Mouse (Mus musculus) neural tube, embryonic 14.5 days (tissue): ENCODE data around the gene Dhx40. TPM values are rescaled to one million over a fixed set of nuclear protein-coding genes. Genes with fewer than 3 reads are reported as not detected.

Experiments used
- ATAC-seq: fragments of 200-750 bp; cut with Nextera tagmentation; 2 replicates; pipeline ENCODE4 v1.8.0; 2017; ENCODE audit warnings: low read depth, mild to moderate bottlenecking, moderate TSS enrichment, moderate library complexity
- H3K27ac ChIP-seq: fragments of 300-500 bp; sonication (generic); 2 replicates; pipeline ENCODE4 v1.5.1; 2014; ENCODE audit warnings: low read depth, mild to moderate bottlenecking, control low read depth, low read length, moderate library complexity, mixed read lengths
- H3K27me3 ChIP-seq: fragments of 300-500 bp; sonication (generic); 2 replicates; pipeline ENCODE4 v1.6.1; 2014; ENCODE audit warnings: low read length; ENCODE audit not compliant: control insufficient read depth, insufficient read depth
- H3K36me3 ChIP-seq: fragments of 300-500 bp; sonication (generic); 2 replicates; pipeline ENCODE4 v1.6.1; 2014; ENCODE audit warnings: low read length, mixed read lengths; ENCODE audit not compliant: control insufficient read depth, insufficient read depth
- H3K4me1 ChIP-seq: fragments of 300-500 bp; sonication (generic); 2 replicates; pipeline ENCODE4 v1.6.1; 2014; ENCODE audit warnings: low read length; ENCODE audit not compliant: control insufficient read depth, insufficient read depth
- H3K4me2 ChIP-seq: fragments of 300-500 bp; sonication (generic); 2 replicates; pipeline ENCODE4 v1.6.1; 2014; ENCODE audit warnings: mild to moderate bottlenecking, low read depth, low read length, control low read depth
- H3K4me3 ChIP-seq: fragments of 300-500 bp; sonication (generic); 2 replicates; pipeline ENCODE4 v1.5.1; 2014; ENCODE audit warnings: low read depth, low read length, control low read depth, mixed read lengths
- H3K9ac ChIP-seq: fragments of 300-500 bp; sonication (generic); replicated peaks from 2 replicates; pipeline ENCODE4 v1.6.1; 2014; ENCODE audit warnings: low read depth, mild to moderate bottlenecking, control low read depth, low read length, mixed read lengths
- H3K9me3 ChIP-seq: fragments of 300-500 bp; sonication (generic); 2 replicates; pipeline ENCODE4 v1.6.1; 2016; ENCODE audit warnings: low read length; ENCODE audit not compliant: control insufficient read depth
- WGBS: fragments of 180-500 bp; shearing (Covaris S2); extraction: QIAGEN DNeasy Blood & Tissue Kit; methylation state at CpG from one replicate; pipeline ENCODE4 v1.1.7; 2014; 5-methylcytosine and 5-hydroxymethylcytosine counted together
- polyA plus RNA-seq: library from polyadenylated mRNA; unstranded; fragments of >200 nt; fragmentation: Nextera tagmentation; extraction: Ambion mirVana; gene quantifications from 2 replicates; pipeline ENCODE4 v1.2.1, GENCODE M21; 2014

The Dhx40 gene
- polyA plus RNA-seq, 1 experiment from 2014 or later = 19.3 TPM

DNA sequence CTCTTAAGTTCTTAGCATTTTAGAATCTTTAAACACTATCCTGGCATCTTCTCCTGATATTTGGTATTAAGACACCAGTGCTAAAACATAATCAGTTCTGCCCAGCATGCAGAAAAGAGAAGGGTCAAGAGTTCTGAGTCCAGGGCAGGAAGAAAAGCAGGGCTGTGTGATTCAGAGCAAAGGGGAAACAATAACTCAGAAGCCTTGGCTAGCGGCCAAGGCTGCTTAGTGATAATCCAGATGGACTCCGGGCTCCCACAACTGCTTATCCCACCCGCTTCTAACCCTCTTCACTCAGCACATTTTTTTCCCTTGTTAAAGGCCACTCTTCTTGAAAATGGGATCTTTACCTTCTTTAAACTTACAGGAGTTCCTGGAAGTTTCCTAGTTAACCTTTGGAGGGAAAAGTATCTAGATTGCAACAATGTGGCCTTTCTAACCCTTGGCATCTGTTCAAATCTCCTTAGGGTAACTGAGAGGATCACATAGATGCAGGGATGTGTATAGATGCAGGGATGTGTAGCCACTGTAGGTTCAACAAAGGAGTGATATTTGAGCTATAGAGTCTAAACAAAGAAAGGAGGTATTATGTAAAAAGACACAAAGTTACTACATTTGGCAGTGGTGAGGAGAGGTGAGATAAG lies 33.1 kb upstream of the Dhx40 start:
- WGBS = 7% methylated on average over 3 of the region's 3 CpGs
- Histone ChIP-seq H3K4me3 (no peak overlapping the region), H3K4me1 (peaks cover 8% of the 10 kb centered on the region; the same call in 1 of the 2 replicates), H3K27ac (no peak overlapping the region), H3K27me3 (no peaks in the 10 kb centered on the region), H3K4me2 (no peak overlapping the region), H3K9ac (no peak overlapping the region), H3K36me3 (no peaks in the 10 kb centered on the region), H3K9me3 (no peaks in the 10 kb centered on the region)
- ATAC-seq = no peak

DNA sequence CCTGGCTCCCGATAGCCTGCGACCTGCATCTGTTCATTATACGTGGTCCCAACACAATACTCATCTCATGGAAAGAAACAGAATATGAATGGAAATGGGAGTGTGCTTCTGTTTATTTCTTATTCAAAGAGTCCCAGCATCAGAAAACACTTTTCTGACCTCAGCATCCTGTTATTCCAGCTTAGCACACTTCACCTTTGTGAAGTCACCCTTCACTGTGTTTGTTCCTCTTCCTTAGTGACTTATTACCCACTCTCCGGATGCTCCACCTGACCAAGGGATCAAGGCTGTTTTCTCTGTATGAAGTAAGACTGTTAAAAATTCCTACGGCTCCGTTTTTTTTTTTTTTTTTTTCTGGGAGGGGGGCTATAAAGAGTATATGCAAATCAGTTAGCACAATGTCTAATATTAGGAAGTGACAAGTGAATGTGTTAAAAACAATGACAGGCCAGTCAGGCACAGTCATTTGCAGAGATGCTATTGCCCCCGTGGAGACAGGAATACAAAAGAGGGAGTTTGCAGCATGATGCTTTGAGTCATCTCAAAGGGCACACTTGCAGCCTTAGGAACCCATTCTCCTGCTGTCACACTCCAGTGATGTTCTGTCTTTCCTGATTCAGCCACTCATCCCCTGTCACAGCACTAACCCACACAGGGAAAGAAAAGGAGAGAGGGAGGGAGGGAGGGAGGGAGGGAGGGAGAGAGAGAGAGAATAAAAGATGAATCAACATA lies 32.3 kb upstream of the Dhx40 start:
- Histone ChIP-seq H3K27ac (no peak overlapping the region), H3K4me1 (peaks cover 8% of the 10 kb centered on the region; the same call in 1 of the 2 replicates), H3K9me3 (no peaks in the 10 kb centered on the region), H3K27me3 (no peaks in the 10 kb centered on the region), H3K9ac (no peak overlapping the region), H3K4me3 (no peak overlapping the region), H3K4me2 (no peak overlapping the region), H3K36me3 (no peaks in the 10 kb centered on the region)
- 37% methylated on average over 7 of the region's 7 CpGs for WGBS
- ATAC-seq = no peak

DNA sequence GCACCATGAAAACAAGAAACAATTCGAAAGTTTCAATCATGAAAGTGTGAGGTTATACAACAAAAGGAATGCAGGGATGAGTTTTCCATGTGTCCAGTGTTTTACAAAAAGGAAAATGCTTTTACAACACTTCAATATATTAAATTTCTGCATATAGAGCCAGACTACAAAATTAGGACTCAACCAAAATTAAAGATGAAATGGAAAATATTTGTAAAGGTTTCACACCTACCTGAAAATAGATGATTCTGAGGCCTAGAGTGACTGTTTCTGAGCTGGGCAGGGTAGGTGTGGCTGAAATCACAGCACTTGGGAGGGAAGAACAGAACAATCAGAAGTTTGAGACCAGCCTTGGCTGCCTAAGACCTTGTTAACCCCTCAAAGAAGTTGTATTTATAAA lies 31.2 kb upstream of the Dhx40 start:
- H3K4me2 ChIP-seq = no peak overlapping the region
- H3K9ac ChIP-seq = no peak overlapping the region
- H3K4me3 ChIP-seq = no peak overlapping the region
- no peaks in the 10 kb centered on the region for H3K36me3 ChIP-seq
- H3K27me3 ChIP-seq = no peaks in the 10 kb centered on the region
- peaks cover 8% of the 10 kb centered on the region; the same call in 1 of the 2 replicates for H3K4me1 ChIP-seq
- no peaks in the 10 kb centered on the region for H3K9me3 ChIP-seq
- no peak overlapping the region for H3K27ac ChIP-seq
- WGBS = 91% methylated on average over 1 of the region's 1 CpGs
- ATAC-seq = no peak

DNA sequence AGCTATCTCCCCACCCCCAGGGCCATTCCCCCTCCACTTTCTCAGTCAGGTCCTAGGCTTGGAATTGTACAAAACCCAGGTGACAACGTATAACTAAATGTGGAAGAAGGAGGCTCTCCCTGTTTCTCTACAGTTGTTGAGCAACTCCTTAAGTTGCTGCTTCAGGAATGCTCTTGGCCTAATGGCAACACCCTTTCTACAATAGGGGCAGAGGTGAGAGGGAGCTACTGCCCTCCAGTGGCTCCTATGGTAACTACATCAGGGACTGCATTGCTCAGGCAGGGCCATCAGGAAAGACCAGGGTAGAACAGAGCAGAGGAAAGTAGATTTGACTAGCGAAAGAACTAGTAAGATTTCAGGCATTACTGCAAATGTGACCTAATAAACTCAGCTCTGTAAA lies 28.8 kb upstream of the Dhx40 start:
- no peaks in the 10 kb centered on the region for H3K27me3 ChIP-seq
- ATAC-seq = no peak
- 45% methylated on average over 2 of the region's 2 CpGs for WGBS

DNA sequence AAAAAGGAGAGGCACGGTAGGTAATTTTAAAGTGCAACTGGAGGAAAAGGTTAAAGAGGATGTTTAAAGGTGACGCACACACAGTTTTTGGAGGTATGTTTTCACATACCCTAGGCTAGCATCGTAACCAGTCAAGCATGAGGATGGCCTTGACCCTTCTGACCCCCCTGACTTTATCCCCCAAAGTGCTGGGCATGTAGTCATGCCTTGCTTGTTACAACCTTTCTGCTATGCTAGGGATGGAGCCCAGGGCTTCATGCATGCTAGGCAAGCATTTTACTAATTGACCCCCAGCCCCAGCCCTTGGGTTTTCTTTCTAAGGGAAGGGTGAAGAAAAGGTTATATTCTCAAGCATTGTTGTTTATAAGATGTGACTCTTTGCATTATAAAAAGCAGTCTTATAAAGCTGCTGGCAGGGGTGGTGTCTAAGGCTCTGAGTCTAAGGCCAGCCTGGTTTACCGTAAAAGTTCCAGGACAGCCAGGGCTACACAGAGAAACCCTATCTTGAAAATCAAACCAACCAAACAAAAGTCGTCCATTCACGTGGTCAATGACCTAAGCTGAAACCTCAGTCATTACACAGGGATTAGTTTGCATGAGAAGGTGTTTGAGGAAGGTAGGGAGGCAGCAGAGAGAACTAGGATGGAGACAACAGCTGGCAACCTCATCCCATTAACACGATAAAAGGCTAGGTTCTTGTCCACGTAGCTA lies 27.2 kb upstream of the Dhx40 start:
- Histone ChIP-seq H3K27me3 (no peaks in the 10 kb centered on the region), H3K36me3 (no peaks in the 10 kb centered on the region), H3K4me1 (no peaks in the 10 kb centered on the region), H3K4me2 (no peak overlapping the region), H3K27ac (no peak overlapping the region), H3K4me3 (no peak overlapping the region), H3K9ac (no peak overlapping the region), H3K9me3 (no peaks in the 10 kb centered on the region)
- ATAC-seq = no peak
- WGBS = 56% methylated on average over 8 of the region's 8 CpGs

More for the DNA sequence above, 28.8 kb upstream of the Dhx40 start:
- no peak overlapping the region for H3K27ac ChIP-seq
- no peaks in the 10 kb centered on the region for H3K9me3 ChIP-seq
- peaks cover 8% of the 10 kb centered on the region; the same call in 1 of the 2 replicates for H3K4me1 ChIP-seq
- no peak overlapping the region for H3K4me3 ChIP-seq
- H3K4me2 ChIP-seq = no peak overlapping the region
- H3K36me3 ChIP-seq = no peaks in the 10 kb centered on the region
- H3K9ac ChIP-seq = no peak overlapping the region

DNA sequence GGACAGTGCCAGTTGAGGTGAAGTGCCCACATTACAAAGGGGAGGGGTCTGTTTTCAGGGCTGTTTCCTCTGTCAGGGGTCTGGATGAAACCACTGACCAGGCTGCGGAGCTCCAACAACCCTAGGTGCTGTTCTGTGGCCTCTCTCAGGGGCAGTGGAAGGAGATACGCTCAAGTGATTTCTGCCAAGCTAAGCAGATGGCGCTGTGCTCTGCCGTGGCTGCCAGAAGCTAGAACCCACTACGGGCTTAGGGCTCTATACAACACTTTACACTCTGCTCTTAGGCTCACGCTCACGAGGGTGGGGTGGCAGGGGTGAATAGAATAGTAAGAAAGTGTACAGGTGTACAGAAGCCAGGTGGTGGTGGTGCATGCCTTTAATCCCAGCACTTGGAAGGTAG lies 26.5 kb upstream of the Dhx40 start:
- no peak overlapping the region for H3K4me2 ChIP-seq
- no peaks in the 10 kb centered on the region for H3K27me3 ChIP-seq
- H3K4me3 ChIP-seq = no peak overlapping the region
- no peaks in the 10 kb centered on the region for H3K9me3 ChIP-seq
- ATAC-seq = no peak
- 77% methylated on average over 7 of the region's 7 CpGs for WGBS
- H3K27ac ChIP-seq = no peak overlapping the region
- no peaks in the 10 kb centered on the region for H3K4me1 ChIP-seq
- no peak overlapping the region for H3K9ac ChIP-seq
- H3K36me3 ChIP-seq = no peaks in the 10 kb centered on the region

DNA sequence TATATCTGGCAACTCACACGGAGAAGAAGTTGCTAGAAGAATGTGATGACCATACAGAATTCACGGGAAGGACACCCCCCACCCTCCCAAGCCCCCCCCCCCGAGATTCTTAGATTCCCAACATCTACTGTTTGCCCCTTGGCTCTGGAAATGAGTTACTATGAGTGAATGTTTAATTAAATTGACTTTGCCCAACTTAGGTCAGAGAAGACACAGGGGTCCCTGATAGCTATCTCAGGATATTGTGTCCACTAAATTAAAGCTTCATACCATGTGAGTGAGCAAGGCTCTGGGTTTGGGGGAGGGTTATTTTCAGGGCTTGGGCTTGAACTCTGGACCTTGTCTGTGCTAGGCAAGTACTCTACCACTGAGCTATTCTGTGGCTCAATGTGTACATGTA lies 25.6 kb upstream of the Dhx40 start:
- H3K36me3 ChIP-seq = no peaks in the 10 kb centered on the region
- H3K9ac ChIP-seq = no peak overlapping the region
- no peaks in the 10 kb centered on the region for H3K9me3 ChIP-seq
- H3K4me2 ChIP-seq = no peak overlapping the region
- H3K27ac ChIP-seq = no peak overlapping the region
- H3K27me3 ChIP-seq = no peaks in the 10 kb centered on the region
- no peak overlapping the region for H3K4me3 ChIP-seq
- no peaks in the 10 kb centered on the region for H3K4me1 ChIP-seq
- 67% methylated on average over 3 of the region's 3 CpGs for WGBS
- no peak for ATAC-seq

DNA sequence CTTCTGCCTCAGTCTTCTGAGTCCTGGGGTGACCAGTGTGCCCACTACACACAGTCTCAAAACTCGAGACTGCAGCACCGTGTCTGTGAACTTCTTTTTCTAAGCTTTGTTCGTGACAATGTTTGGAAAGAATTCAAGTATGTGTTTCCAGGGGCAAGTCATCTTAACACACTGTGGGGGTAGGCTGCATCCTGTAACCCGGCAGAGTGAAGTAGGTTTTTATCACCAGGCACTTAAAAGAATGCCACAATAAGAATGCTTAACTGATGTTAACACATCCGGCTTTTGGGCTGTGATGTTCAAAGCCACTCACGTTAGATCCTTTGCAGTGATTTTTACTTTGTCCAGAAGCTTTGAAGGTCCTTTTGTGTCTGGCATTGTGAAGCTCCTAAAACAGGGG lies 20.9 kb upstream of the Dhx40 start:
- no peak overlapping the region for H3K27ac ChIP-seq

More for the DNA sequence above, 20.9 kb upstream of the Dhx40 start:
- H3K9me3 ChIP-seq = no peaks in the 10 kb centered on the region
- no peak overlapping the region for H3K9ac ChIP-seq
- no peaks in the 10 kb centered on the region for H3K36me3 ChIP-seq
- no peaks in the 10 kb centered on the region for H3K27me3 ChIP-seq
- 60% methylated on average over 6 of the region's 6 CpGs for WGBS
- no peak for ATAC-seq
- no peaks in the 10 kb centered on the region for H3K4me1 ChIP-seq
- no peak overlapping the region for H3K4me3 ChIP-seq
- no peak overlapping the region for H3K4me2 ChIP-seq
